Mouse (Mus musculus) embryonic fibroblast, embryonic 13.5 days (primary cell): ENCODE measurements around the gene Baz2b.

Experiments
- CTCF ChIP-seq: IDR thresholded peaks from 2 replicates; pipeline ENCODE4 v1.5.1; 2011; ENCODE audit warnings: mild to moderate bottlenecking, control low read depth, low read length, moderate library complexity, borderline replicate concordance; ENCODE audit not compliant: insufficient read depth
- POLR2A ChIP-seq: IDR thresholded peaks from 2 replicates; pipeline ENCODE4 v1.6.1; 2011; ENCODE audit warnings: low read depth, mild to moderate bottlenecking, control low read depth, low read length, moderate library complexity

- TF ChIP-seq CTCF (no peak), POLR2A (no peak)
Observed at GRCm38 (mm10) chr2:59968593-59968992, 241.0 kb downstream of the Baz2b start.
